Mouse (Mus musculus): ENCODE measurements around the gene C1ql2. TPM values are rescaled to one million over a fixed set of nuclear protein-coding genes. Genes with fewer than 3 reads are reported as not detected.

The C1ql2 gene
- total RNA-seq, 2 experiments from 2014 or later = not detected

GRCm38 (mm10) chr1:120385029-120385571 lies 44.7 kb downstream of the C1ql2 start:
- no peak for ATAC-seq (replicated peaks; ENCODE audit: poor library complexity)

- ATAC-seq (replicated peaks; ENCODE audit: poor library complexity) = no peak
Measured at GRCm38 (mm10) chr1:120389734-120390133, 49.4 kb downstream of the C1ql2 start.

GRCm38 (mm10) chr1:120390336-120390735 lies 50.0 kb downstream of the C1ql2 start:
- ATAC-seq (replicated peaks; ENCODE audit: poor library complexity) = 0 out of 2 replicates have a peak, but pooled peaks have one; percentile 26

Other genes starting within 250 kb of the C1ql2 start
- gene Dbi, start 219.5 kb upstream of the C1ql2 start, total RNA-seq (2015) = 344 and 366 TPM in 2 replicates
- 314 and 346 TPM in 2 replicates for gene Dbi, start 219.5 kb upstream of the C1ql2 start, total RNA-seq (2017)
- 12.3 and 13.0 TPM in 2 replicates for gene 3110009E18Rik, start 219.4 kb upstream of the C1ql2 start, total RNA-seq (2015)
- gene 3110009E18Rik, start 219.4 kb upstream of the C1ql2 start, total RNA-seq (2017) = 2.4 and 11.5 TPM in 2 replicates
- gene Steap3, start 67.9 kb upstream of the C1ql2 start, total RNA-seq (2015) = 29.7 and 34.2 TPM in 2 replicates
- 7.5 and 10.3 TPM in 2 replicates for gene Steap3, start 67.9 kb upstream of the C1ql2 start, total RNA-seq (2017)
- gene Marco, start 164.4 kb downstream of the C1ql2 start, total RNA-seq (2015) = not detected in 2 replicates
- gene Marco, start 164.4 kb downstream of the C1ql2 start, total RNA-seq (2017) = not detected in 2 replicates